Mouse (Mus musculus) heart, embryonic 13.5 days (tissue): ENCODE data around the gene Abhd16b. TPM values are rescaled to one million over a fixed set of nuclear protein-coding genes. Genes with fewer than 3 reads are reported as not detected.

Experiments used
- ATAC-seq: fragments of 200-750 bp; cut with Nextera tagmentation; 2 replicates; pipeline ENCODE4 v1.8.0; 2017; ENCODE audit warnings: moderate TSS enrichment; ENCODE audit not compliant: insufficient number of reproducible peaks, low FRiP score, low TSS enrichment; ENCODE audit errors: extremely low read depth
- H3K27ac ChIP-seq: fragments of 300-500 bp; sonication (generic); replicated peaks from 2 replicates; pipeline ENCODE4 v1.5.1; 2015; ENCODE audit warnings: moderate library complexity, mild to moderate bottlenecking, inconsistent platforms
- H3K27me3 ChIP-seq: fragments of 300-500 bp; sonication (generic); replicated peaks from 2 replicates; pipeline ENCODE4 v1.6.1; 2015; ENCODE audit warnings: mild to moderate bottlenecking, inconsistent platforms
- H3K36me3 ChIP-seq: fragments of 300-500 bp; sonication (generic); 2 replicates; pipeline ENCODE4 v1.6.1; 2015; ENCODE audit warnings: mild to moderate bottlenecking, inconsistent platforms
- H3K4me1 ChIP-seq: fragments of 300-500 bp; sonication (generic); 2 replicates; pipeline ENCODE4 v1.6.1; 2015; ENCODE audit warnings: inconsistent platforms
- H3K4me2 ChIP-seq: fragments of 300-500 bp; sonication (generic); 2 replicates; pipeline ENCODE4 v1.6.1; 2015; ENCODE audit warnings: inconsistent platforms, mild to moderate bottlenecking, moderate library complexity
- H3K4me3 ChIP-seq: fragments of 300-500 bp; sonication (generic); 2 replicates; pipeline ENCODE4 v1.5.1; 2015; ENCODE audit warnings: moderate library complexity, mild to moderate bottlenecking, inconsistent platforms
- H3K9ac ChIP-seq: fragments of 300-500 bp; sonication (generic); 2 replicates; pipeline ENCODE4 v1.6.1; 2015; ENCODE audit warnings: inconsistent platforms, mild to moderate bottlenecking, moderate library complexity
- H3K9me3 ChIP-seq: fragments of 300-500 bp; sonication (generic); 2 replicates; pipeline ENCODE4 v1.6.1; 2016; ENCODE audit warnings: inconsistent platforms
- WGBS: fragments of 180-500 bp; shearing (Covaris S2); methylation state at CpG from one replicate; pipeline ENCODE4 v1.1.7; 2015; ENCODE audit warnings: mixed read lengths; 5-methylcytosine and 5-hydroxymethylcytosine counted together
- polyA plus RNA-seq: library from polyadenylated mRNA; unstranded; fragments of >200 nt; fragmentation: Nextera tagmentation; extraction: Ambion mirVana; gene quantifications from 2 replicates; pipeline ENCODE4 v1.2.1, GENCODE M21; 2015

Abhd16b gene
- polyA plus RNA-seq, 1 experiment from 2014 or later: 0.11 TPM

DNA sequence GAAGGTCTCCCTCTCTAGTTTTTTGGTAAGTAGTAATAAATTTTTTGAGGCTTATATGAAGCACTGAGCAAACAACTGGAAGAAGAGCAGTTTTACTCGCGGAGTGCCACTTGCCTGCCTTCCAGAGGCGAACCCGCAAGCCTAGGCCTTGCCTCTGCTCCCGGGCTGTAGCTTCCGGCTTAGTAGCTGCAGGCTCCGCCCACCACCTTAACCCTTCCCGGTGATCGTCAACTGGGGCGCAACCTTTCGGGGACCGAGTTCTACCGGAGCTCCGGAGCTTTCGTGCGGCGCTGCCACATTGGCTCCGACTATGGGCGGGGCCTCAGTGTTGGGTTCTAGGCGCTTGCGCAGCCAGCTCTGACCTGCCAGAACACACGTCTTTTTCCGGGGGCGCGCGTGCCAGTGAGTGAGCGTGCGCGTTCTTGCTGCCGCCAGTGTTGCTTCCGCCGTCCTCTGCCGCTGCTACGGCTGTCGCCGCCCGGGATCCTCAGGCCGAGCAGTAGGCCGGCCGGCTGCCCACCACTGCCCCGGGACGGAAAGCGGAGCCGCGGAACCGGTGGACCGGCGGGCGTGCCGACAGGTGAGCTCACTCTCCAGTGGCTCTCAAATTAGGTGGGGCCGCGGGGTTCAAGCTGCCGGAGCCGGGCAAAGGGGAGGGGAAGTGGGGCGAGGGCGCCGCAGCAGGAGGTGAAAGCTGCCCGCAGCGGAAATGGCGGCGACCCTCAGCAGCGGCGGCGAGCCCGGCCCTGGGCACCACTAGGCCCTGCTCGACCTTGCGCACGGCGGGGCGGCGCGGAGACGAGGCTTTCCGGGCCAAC, 27.3 kb downstream of the Abhd16b start, which contains the start of gene Dnajc5:
Gene Dnajc5, plus strand, starts transcription at position 368 of the 818 bp plus-strand sequence.
- H3K4me2 ChIP-seq: peak within 1 kb of the TSS; percentile 88
- H3K4me1 ChIP-seq: peaks cover 45% of the 10 kb centered on the region
- H3K4me3 ChIP-seq: peak within 1 kb of the TSS; percentile 99
- peak; percentile 95 for ATAC-seq
- no peaks in the 10 kb centered on the region for H3K27me3 ChIP-seq
- H3K27ac ChIP-seq: peak within 1 kb of the TSS; percentile 99
- H3K9me3 ChIP-seq: no peaks in the 10 kb centered on the region
- H3K36me3 ChIP-seq: peaks cover 44% of the 10 kb centered on the region
- peak within 1 kb of the TSS; percentile 98 for H3K9ac ChIP-seq
- under 1% methylated on average over 74 of the region's 74 CpGs for WGBS

DNA sequence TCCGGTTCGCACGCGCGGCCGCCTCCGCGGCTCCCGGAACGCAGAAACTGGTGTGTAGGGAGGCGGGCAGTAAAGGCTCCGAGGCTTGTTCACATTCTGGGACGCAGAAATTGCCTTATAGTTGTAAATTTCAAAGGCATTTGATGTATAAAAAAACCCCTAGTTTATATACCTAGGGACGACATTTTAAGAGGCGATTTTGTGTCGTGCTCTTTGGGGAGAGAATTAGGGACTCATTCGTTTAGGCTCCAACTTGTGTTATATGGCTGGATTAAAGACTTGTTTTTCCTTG, 27.9 kb downstream of the Abhd16b start:
- H3K4me1 ChIP-seq: peaks cover 50% of the 10 kb centered on the region
- no peaks in the 10 kb centered on the region for H3K27me3 ChIP-seq
- peak overlapping the region; percentile 99 for H3K4me3 ChIP-seq
- peak overlapping the region; percentile 88 for H3K4me2 ChIP-seq
- no peaks in the 10 kb centered on the region for H3K9me3 ChIP-seq
- no peak for ATAC-seq
- peaks cover 40% of the 10 kb centered on the region for H3K36me3 ChIP-seq
- peak overlapping the region; percentile 98 for H3K9ac ChIP-seq
- WGBS: under 1% methylated on average over 17 of the region's 17 CpGs
- peak overlapping the region; percentile 99 for H3K27ac ChIP-seq

GRCm38 (mm10) chr2:181521491-181521890, 28.5 kb downstream of the Abhd16b start:
- H3K4me1 ChIP-seq: peaks cover 50% of the 10 kb centered on the region
- H3K27ac ChIP-seq: 0 out of 2 replicates have a peak overlapping the region, but pooled peaks have one; percentile 99
- no peaks in the 10 kb centered on the region for H3K9me3 ChIP-seq
- H3K36me3 ChIP-seq: peaks cover 35% of the 10 kb centered on the region
- H3K9ac ChIP-seq: peak overlapping the region; percentile 98
- no peaks in the 10 kb centered on the region for H3K27me3 ChIP-seq
- peak overlapping the region; percentile 88 for H3K4me2 ChIP-seq
- no peak for ATAC-seq
- 29% methylated on average over 10 of the region's 10 CpGs for WGBS
- peak overlapping the region; percentile 99 for H3K4me3 ChIP-seq

- Histone ChIP-seq H3K27ac (no peak overlapping the region), H3K4me1 (peaks cover 50% of the 10 kb centered on the region), H3K4me2 (peak overlapping the region; percentile 7), H3K4me3 (no peak overlapping the region), H3K9ac (no peak overlapping the region), H3K9me3 (no peaks in the 10 kb centered on the region), H3K27me3 (no peaks in the 10 kb centered on the region), H3K36me3 (peaks cover 31% of the 10 kb centered on the region)
- no peak for ATAC-seq
- 63% methylated on average over 5 of the region's 5 CpGs for WGBS
Observed at GRCm38 (mm10) chr2:181522811-181523210, 29.8 kb downstream of the Abhd16b start.

- WGBS: 77% methylated on average over 5 of the region's 5 CpGs
- Histone ChIP-seq H3K27me3 (no peaks in the 10 kb centered on the region), H3K9ac (no peak overlapping the region), H3K4me3 (no peak overlapping the region), H3K9me3 (0 out of 2 replicates have a peak, but pooled peaks cover 3% of the 10 kb centered on the region), H3K4me2 (no peak overlapping the region), H3K36me3 (peaks cover 51% of the 10 kb centered on the region), H3K27ac (no peak overlapping the region), H3K4me1 (peaks cover 39% of the 10 kb centered on the region)
- ATAC-seq: no peak
Observed at GRCm38 (mm10) chr2:181525526-181525925, 32.5 kb downstream of the Abhd16b start.

GRCm38 (mm10) chr2:181529076-181529475, 36.1 kb downstream of the Abhd16b start:
- Histone ChIP-seq H3K36me3 (peaks cover 58% of the 10 kb centered on the region), H3K4me1 (peaks cover 19% of the 10 kb centered on the region)
- 91% methylated on average over 1 of the region's 1 CpGs for WGBS

GRCm38 (mm10) chr2:181532589-181532988, 39.6 kb downstream of the Abhd16b start:
- Histone ChIP-seq H3K4me2 (no peak overlapping the region), H3K27ac (no peak overlapping the region), H3K4me1 (peaks cover 16% of the 10 kb centered on the region), H3K4me3 (no peak overlapping the region), H3K9me3 (0 out of 2 replicates have a peak, but pooled peaks cover 3% of the 10 kb centered on the region), H3K27me3 (no peaks in the 10 kb centered on the region), H3K9ac (no peak overlapping the region), H3K36me3 (peaks cover 50% of the 10 kb centered on the region)
- ATAC-seq: no peak
- 90% methylated on average over 3 of the region's 3 CpGs for WGBS

More at GRCm38 (mm10) chr2:181529076-181529475, 36.1 kb downstream of the Abhd16b start:
- H3K27ac ChIP-seq: no peak overlapping the region
- H3K27me3 ChIP-seq: no peaks in the 10 kb centered on the region
- H3K4me3 ChIP-seq: no peak overlapping the region
- no peak for ATAC-seq
- no peak overlapping the region for H3K9ac ChIP-seq
- 0 out of 2 replicates have a peak, but pooled peaks cover 3% of the 10 kb centered on the region for H3K9me3 ChIP-seq
- no peak overlapping the region for H3K4me2 ChIP-seq

- no peak overlapping the region for H3K4me3 ChIP-seq
- 79% methylated on average over 2 of the region's 2 CpGs for WGBS
- H3K27me3 ChIP-seq: no peaks in the 10 kb centered on the region
- no peak overlapping the region for H3K27ac ChIP-seq
- ATAC-seq: no peak
- peaks cover 27% of the 10 kb centered on the region for H3K36me3 ChIP-seq
- no peaks in the 10 kb centered on the region for H3K9me3 ChIP-seq
- H3K9ac ChIP-seq: no peak overlapping the region
- H3K4me2 ChIP-seq: no peak overlapping the region
- peaks cover 23% of the 10 kb centered on the region for H3K4me1 ChIP-seq
Observed at GRCm38 (mm10) chr2:181536410-181536809, 43.4 kb downstream of the Abhd16b start.

DNA sequence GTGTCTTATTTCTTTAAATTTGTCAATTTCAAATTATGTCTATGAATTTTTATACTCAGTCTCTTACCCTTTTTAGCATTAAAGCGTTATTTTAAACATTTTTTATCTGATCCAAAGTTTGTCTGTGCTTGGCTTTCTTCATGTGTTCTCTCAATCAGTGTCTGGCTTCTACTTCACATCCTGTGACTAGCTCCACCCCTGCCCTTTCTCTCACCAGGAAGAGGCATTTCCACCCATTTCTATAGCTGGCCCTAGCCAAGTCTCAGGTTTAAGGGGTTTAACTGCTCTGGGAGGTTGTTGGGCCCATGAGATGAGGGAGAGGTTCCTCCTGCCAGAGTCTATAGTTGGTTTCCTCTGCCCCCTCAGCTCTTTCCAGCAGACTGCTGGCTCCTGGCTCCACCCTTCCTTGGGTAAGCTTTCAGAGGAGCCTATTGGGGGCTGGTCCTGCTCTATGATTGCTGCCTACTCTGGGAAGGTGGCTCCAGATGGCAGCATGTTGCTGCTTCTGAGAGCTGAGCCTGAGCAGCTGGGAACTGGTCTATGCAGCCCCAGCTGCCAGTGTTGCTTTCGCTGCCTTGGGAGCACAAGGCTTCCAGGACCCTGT, 44.5 kb downstream of the Abhd16b start:
- peak overlapping the region; percentile 58 for H3K9ac ChIP-seq
- H3K27ac ChIP-seq: peak overlapping the region; percentile 49

DNA sequence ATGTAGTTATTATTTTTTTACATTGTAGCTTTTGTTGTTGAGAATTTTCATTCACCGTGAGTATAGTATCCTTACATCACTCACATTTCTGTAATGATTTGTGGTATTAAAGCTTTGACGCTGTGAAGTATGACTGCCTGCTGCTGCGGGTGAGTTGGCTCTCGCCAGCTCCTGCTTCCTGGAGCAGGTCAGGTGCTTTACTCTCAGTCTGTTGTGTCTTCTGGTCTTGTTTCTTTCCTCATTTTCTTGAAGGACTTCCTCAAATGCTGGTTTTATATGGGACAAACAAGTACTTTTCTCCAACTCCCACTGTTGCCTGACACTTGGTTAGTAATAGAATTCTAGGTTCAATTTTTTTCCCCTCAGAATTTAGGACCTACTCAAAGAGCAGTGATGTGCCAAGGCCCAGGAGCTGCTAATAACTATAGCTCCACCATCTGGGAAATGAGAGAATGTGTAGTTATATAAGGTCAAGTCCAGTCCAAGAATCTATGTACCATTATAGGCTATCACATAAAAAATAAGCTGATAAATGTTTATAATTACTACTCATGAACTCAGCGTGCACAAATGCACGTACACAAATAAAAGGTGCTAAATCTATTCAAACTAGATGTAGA, 48.9 kb downstream of the Abhd16b start:
- 87% methylated on average over 6 of the region's 6 CpGs for WGBS
- no peak overlapping the region for H3K9ac ChIP-seq
- H3K4me2 ChIP-seq: no peak overlapping the region
- H3K36me3 ChIP-seq: peaks cover 27% of the 10 kb centered on the region
- no peaks in the 10 kb centered on the region for H3K9me3 ChIP-seq
- no peak overlapping the region for H3K4me3 ChIP-seq
- no peaks in the 10 kb centered on the region for H3K27me3 ChIP-seq
- no peak overlapping the region for H3K27ac ChIP-seq
- peaks cover 11% of the 10 kb centered on the region for H3K4me1 ChIP-seq
- ATAC-seq: no peak

More for the DNA sequence above, 44.5 kb downstream of the Abhd16b start:
- WGBS: 72% methylated on average over 2 of the region's 2 CpGs
- peaks cover 22% of the 10 kb centered on the region for H3K36me3 ChIP-seq
- H3K4me3 ChIP-seq: no peak overlapping the region
- peak; percentile 42; the same call in 1 of the 2 replicates for ATAC-seq
- no peaks in the 10 kb centered on the region for H3K27me3 ChIP-seq
- peak overlapping the region; percentile 12 for H3K4me2 ChIP-seq
- peaks cover 19% of the 10 kb centered on the region for H3K4me1 ChIP-seq
- H3K9me3 ChIP-seq: no peaks in the 10 kb centered on the region
